Mouse (Mus musculus): ENCODE results near the gene Zdhhc14. TPM values are rescaled to one million over a fixed set of nuclear protein-coding genes. Genes with fewer than 3 reads are reported as not detected.

The Zdhhc14 gene
- polyA plus RNA-seq, 1 experiment from 2014 or later: 1.6 TPM

GRCm38 (mm10) chr17:5741061-5741460, 248.7 kb downstream of the Zdhhc14 start:
- Histone ChIP-seq H3K4me3 (ENCODE audit: low read depth, low read length) (no peak overlapping the region), H3K36me3 (ENCODE audit: control insufficient read depth, insufficient read depth, low read length) (no peaks in the 10 kb centered on the region), H3K27ac (ENCODE audit: low read depth, low read length) (no peak overlapping the region), H3K9me3 (replicated peaks; ENCODE audit: control insufficient read depth, low read length) (no peaks in the 10 kb centered on the region), H3K27me3 (ENCODE audit: control insufficient read depth, insufficient read depth, low read length) (no peaks in the 10 kb centered on the region), H3K4me2 (no peak overlapping the region), H3K9ac (ENCODE audit: low read depth, low read length) (no peak overlapping the region), H3K4me1 (ENCODE audit: control insufficient read depth, insufficient read depth, low read length) (no peaks in the 10 kb centered on the region)
- no peak for ATAC-seq (replicated peaks; ENCODE audit: insufficient number of reproducible peaks, low FRiP score, low TSS enrichment)
- 87% methylated on average over 6 of the region's 6 CpGs for WGBS (ENCODE audit: insufficient replicate concordance)

GRCm38 (mm10) chr17:5744016-5744415, 251.7 kb downstream of the Zdhhc14 start:
- Histone ChIP-seq H3K4me2 (no peak overlapping the region), H3K27ac (ENCODE audit: low read depth, low read length) (no peak overlapping the region), H3K9me3 (replicated peaks; ENCODE audit: control insufficient read depth, low read length) (no peaks in the 10 kb centered on the region), H3K9ac (ENCODE audit: low read depth, low read length) (no peak overlapping the region), H3K27me3 (ENCODE audit: control insufficient read depth, insufficient read depth, low read length) (no peaks in the 10 kb centered on the region), H3K4me1 (ENCODE audit: control insufficient read depth, insufficient read depth, low read length) (no peaks in the 10 kb centered on the region), H3K36me3 (ENCODE audit: control insufficient read depth, insufficient read depth, low read length) (no peaks in the 10 kb centered on the region), H3K4me3 (ENCODE audit: low read depth, low read length) (no peak overlapping the region)
- whole genome bisulfite sequencing (ENCODE audit: insufficient replicate concordance): 89% methylated on average over 5 of the region's 5 CpGs
- no peak for ATAC-seq (replicated peaks; ENCODE audit: insufficient number of reproducible peaks, low FRiP score, low TSS enrichment)

- no peak overlapping the region for H3K9ac ChIP-seq (ENCODE audit: low read depth, low read length)
- H3K27ac ChIP-seq (ENCODE audit: low read depth, low read length): no peak overlapping the region
- no peaks in the 10 kb centered on the region for H3K4me1 ChIP-seq (ENCODE audit: control insufficient read depth, insufficient read depth, low read length)
- no peak overlapping the region for H3K4me2 ChIP-seq
- H3K9me3 ChIP-seq (replicated peaks; ENCODE audit: control insufficient read depth, low read length): no peaks in the 10 kb centered on the region
- no peaks in the 10 kb centered on the region for H3K36me3 ChIP-seq (ENCODE audit: control insufficient read depth, insufficient read depth, low read length)
- H3K27me3 ChIP-seq (ENCODE audit: control insufficient read depth, insufficient read depth, low read length): no peaks in the 10 kb centered on the region
- 82% methylated on average over 3 of the region's 3 CpGs for WGBS (ENCODE audit: insufficient replicate concordance)
- ATAC-seq (replicated peaks; ENCODE audit: insufficient number of reproducible peaks, low FRiP score, low TSS enrichment): no peak
- H3K4me3 ChIP-seq (ENCODE audit: low read depth, low read length): no peak overlapping the region
Observed at GRCm38 (mm10) chr17:5746378-5746777, 254.0 kb downstream of the Zdhhc14 start.

GRCm38 (mm10) chr17:5747539-5748500, 255.5 kb downstream of the Zdhhc14 start:
- H3K4me1 ChIP-seq (ENCODE audit: control insufficient read depth, insufficient read depth, low read length): peaks cover 3% of the 10 kb centered on the region
- no peak overlapping the region for H3K4me3 ChIP-seq (ENCODE audit: low read depth, low read length)
- H3K9me3 ChIP-seq (replicated peaks; ENCODE audit: control insufficient read depth, low read length): no peaks in the 10 kb centered on the region
- 71% methylated on average over 16 of the region's 16 CpGs for WGBS (ENCODE audit: insufficient replicate concordance)
- no peaks in the 10 kb centered on the region for H3K36me3 ChIP-seq (ENCODE audit: control insufficient read depth, insufficient read depth, low read length)
- no peak overlapping the region for H3K9ac ChIP-seq (ENCODE audit: low read depth, low read length)
- no peak overlapping the region for H3K4me2 ChIP-seq
- no peaks in the 10 kb centered on the region for H3K27me3 ChIP-seq (ENCODE audit: control insufficient read depth, insufficient read depth, low read length)
- H3K27ac ChIP-seq (ENCODE audit: low read depth, low read length): no peak overlapping the region
- no peak for ATAC-seq (replicated peaks; ENCODE audit: insufficient number of reproducible peaks, low FRiP score, low TSS enrichment)

GRCm38 (mm10) chr17:5748501-5748894, 256.1 kb downstream of the Zdhhc14 start:
- Histone ChIP-seq H3K9ac (ENCODE audit: low read depth, low read length) (no peak overlapping the region), H3K4me2 (no peak overlapping the region), H3K4me3 (ENCODE audit: low read depth, low read length) (no peak overlapping the region), H3K36me3 (ENCODE audit: control insufficient read depth, insufficient read depth, low read length) (no peaks in the 10 kb centered on the region), H3K9me3 (replicated peaks; ENCODE audit: control insufficient read depth, low read length) (no peaks in the 10 kb centered on the region), H3K27ac (ENCODE audit: low read depth, low read length) (no peak overlapping the region), H3K4me1 (ENCODE audit: control insufficient read depth, insufficient read depth, low read length) (peaks cover 3% of the 10 kb centered on the region), H3K27me3 (ENCODE audit: control insufficient read depth, insufficient read depth, low read length) (no peaks in the 10 kb centered on the region)
- 11% methylated on average over 4 of the region's 4 CpGs for WGBS (ENCODE audit: insufficient replicate concordance)
- no peak for ATAC-seq (replicated peaks; ENCODE audit: insufficient number of reproducible peaks, low FRiP score, low TSS enrichment)

GRCm38 (mm10) chr17:5750278-5750677, 257.9 kb downstream of the Zdhhc14 start:
- H3K27ac ChIP-seq (ENCODE audit: low read depth, low read length): no peak overlapping the region
- no peak overlapping the region for H3K4me2 ChIP-seq
- 0 out of 2 replicates have a peak, but pooled peaks cover 5% of the 10 kb centered on the region for H3K27me3 ChIP-seq (ENCODE audit: control insufficient read depth, insufficient read depth, low read length)
- no peak overlapping the region for H3K4me3 ChIP-seq (ENCODE audit: low read depth, low read length)
- H3K9me3 ChIP-seq (replicated peaks; ENCODE audit: control insufficient read depth, low read length): no peaks in the 10 kb centered on the region
- H3K36me3 ChIP-seq (ENCODE audit: control insufficient read depth, insufficient read depth, low read length): no peaks in the 10 kb centered on the region
- ATAC-seq (replicated peaks; ENCODE audit: insufficient number of reproducible peaks, low FRiP score, low TSS enrichment): no peak
- peaks cover 3% of the 10 kb centered on the region for H3K4me1 ChIP-seq (ENCODE audit: control insufficient read depth, insufficient read depth, low read length)
- no peak overlapping the region for H3K9ac ChIP-seq (ENCODE audit: low read depth, low read length)
- WGBS (ENCODE audit: insufficient replicate concordance): 76% methylated on average over 4 of the region's 4 CpGs

GRCm38 (mm10) chr17:5751066-5751465, 258.7 kb downstream of the Zdhhc14 start:
- peaks cover 3% of the 10 kb centered on the region for H3K4me1 ChIP-seq (ENCODE audit: control insufficient read depth, insufficient read depth, low read length)
- no peak overlapping the region for H3K4me2 ChIP-seq
- no peaks in the 10 kb centered on the region for H3K36me3 ChIP-seq (ENCODE audit: control insufficient read depth, insufficient read depth, low read length)
- 77% methylated on average over 3 of the region's 3 CpGs for WGBS (ENCODE audit: insufficient replicate concordance)
- H3K27ac ChIP-seq (ENCODE audit: low read depth, low read length): no peak overlapping the region
- no peak overlapping the region for H3K9ac ChIP-seq (ENCODE audit: low read depth, low read length)
- H3K4me3 ChIP-seq (ENCODE audit: low read depth, low read length): no peak overlapping the region
- no peaks in the 10 kb centered on the region for H3K9me3 ChIP-seq (replicated peaks; ENCODE audit: control insufficient read depth, low read length)
- ATAC-seq (replicated peaks; ENCODE audit: insufficient number of reproducible peaks, low FRiP score, low TSS enrichment): no peak
- H3K27me3 ChIP-seq (ENCODE audit: control insufficient read depth, insufficient read depth, low read length): 0 out of 2 replicates have a peak, but pooled peaks cover 5% of the 10 kb centered on the region

- Histone ChIP-seq H3K4me3 (ENCODE audit: low read depth, low read length) (peak overlapping the region; percentile 41), H3K9ac (ENCODE audit: low read depth, low read length) (peak overlapping the region; percentile 58; the same call in 1 of the 2 replicates), H3K4me2 (peak overlapping the region; percentile 67; the same call in 1 of the 2 replicates), H3K36me3 (ENCODE audit: control insufficient read depth, insufficient read depth, low read length) (no peaks in the 10 kb centered on the region), H3K27me3 (ENCODE audit: control insufficient read depth, insufficient read depth, low read length) (0 out of 2 replicates have a peak, but pooled peaks cover 5% of the 10 kb centered on the region), H3K27ac (ENCODE audit: low read depth, low read length) (no peak overlapping the region), H3K4me1 (ENCODE audit: control insufficient read depth, insufficient read depth, low read length) (peaks cover 3% of the 10 kb centered on the region), H3K9me3 (replicated peaks; ENCODE audit: control insufficient read depth, low read length) (no peaks in the 10 kb centered on the region)
- ATAC-seq (replicated peaks; ENCODE audit: insufficient number of reproducible peaks, low FRiP score, low TSS enrichment): no peak
- WGBS (ENCODE audit: insufficient replicate concordance): 38% methylated on average over 2 of the region's 2 CpGs
Observed at GRCm38 (mm10) chr17:5752322-5752715, 260.0 kb downstream of the Zdhhc14 start.

Measured in heart, embryonic 11.5 days (tissue).